Mouse (Mus musculus) mouse embryonic stem cell (cell line): ENCODE data around the gene Hes6.

ENCODE experiments used
- in situ Hi-C, 2 experiments: fragments of 300-500 bp; cut with MboI; formaldehyde crosslinking; loops; 1 replicate in 1 of 2; 3 replicates in 1 of 2; pipeline ENCODE4 v1.14.3; 2019 to 2020; ENCODE audit warnings: low sequenced_read_pairs in 2 of 2, low pct_unique_long_range_greater_than_20kb in 1 of 2, mixed read lengths in 1 of 2; ENCODE audit not compliant: unreplicated experiment in 1 of 2

Hes6 gene

GRCm38 (mm10) chr1:91444841-91445830, 31.3 kb upstream of the Hes6 start:
- in situ Hi-C loops, result no loop called here

DNA sequence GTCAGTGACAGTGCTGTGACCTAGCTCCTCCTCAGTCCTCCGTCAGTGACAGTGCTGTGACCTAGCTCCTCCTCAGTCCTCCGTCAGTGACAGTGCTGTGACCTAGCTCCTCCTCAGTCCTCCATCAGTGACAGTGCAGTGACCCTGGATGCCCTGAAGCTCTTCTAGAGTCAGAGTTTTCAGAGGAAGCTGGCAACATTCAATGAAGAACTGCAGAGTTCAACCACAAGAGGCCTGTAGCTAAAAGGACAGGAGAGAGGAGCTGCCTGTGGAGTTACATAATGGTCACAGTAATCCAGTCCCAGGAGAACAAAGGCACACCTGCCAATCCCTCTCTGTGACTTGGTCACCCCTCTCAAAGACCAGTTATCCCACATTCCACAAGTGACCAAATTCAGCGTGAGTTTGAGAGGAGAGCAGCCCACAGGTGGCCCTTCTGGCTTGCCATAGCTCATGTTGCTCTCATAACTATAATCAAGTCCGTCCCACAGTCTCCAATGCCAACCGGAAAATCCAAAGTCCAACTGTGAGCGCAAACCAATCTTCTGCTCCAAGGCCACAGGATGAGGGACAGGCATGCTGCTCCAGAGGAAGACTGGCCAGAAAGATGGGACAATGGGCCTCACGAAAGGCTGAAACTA, 28.6 kb upstream of the Hes6 start:
- in situ Hi-C loops, result no loop called here

DNA sequence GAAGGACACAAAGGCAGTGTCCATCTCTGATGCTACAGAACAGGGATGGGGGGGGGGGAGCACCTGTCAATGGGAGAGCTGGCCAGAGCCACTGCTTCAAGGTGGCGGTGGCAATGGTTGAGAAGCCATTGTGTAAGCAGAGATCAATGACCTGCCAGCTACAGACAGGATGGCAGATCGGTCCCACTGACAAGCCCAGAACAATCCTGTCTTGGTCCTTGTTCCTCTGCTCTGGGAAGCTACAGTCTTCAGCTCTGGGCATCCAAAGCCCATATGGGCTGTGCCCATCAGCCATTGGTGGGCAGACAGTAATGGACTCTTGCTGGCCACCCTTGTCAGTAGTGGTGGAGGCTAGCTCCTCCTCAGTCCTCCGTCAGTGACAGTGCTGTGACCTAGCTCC, 28.0 kb upstream of the Hes6 start:
- in situ Hi-C loops, result no loop called here

- in situ Hi-C loops, result no loop called here
Measured at GRCm38 (mm10) chr1:91439776-91440175, 25.9 kb upstream of the Hes6 start.

DNA sequence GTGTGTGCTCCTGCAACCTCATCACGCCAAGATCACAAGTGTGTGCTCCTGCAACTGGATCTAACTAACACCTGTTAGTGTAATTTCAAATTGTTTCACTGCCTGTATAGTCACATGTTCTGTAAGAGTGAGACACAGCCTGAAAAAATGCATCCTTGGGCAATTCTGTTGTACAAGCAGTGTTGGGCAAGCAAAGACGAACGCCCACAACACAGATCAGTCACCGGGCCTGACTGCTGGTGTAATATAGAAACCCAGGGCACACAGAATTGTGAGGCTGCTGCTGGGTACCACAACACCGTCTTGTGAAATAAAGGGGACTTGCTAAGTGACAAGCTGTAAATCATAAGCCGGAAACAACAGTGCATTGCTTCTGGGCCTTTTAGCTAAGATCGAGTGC, 23.7 kb upstream of the Hes6 start:
- in situ Hi-C loops, result no loop called here

- in situ Hi-C loops, result no loop called here
Measured at GRCm38 (mm10) chr1:91437083-91437400, 23.2 kb upstream of the Hes6 start.

- in situ Hi-C loops, result no loop called here
Measured at GRCm38 (mm10) chr1:91436380-91437082, 22.7 kb upstream of the Hes6 start.

DNA sequence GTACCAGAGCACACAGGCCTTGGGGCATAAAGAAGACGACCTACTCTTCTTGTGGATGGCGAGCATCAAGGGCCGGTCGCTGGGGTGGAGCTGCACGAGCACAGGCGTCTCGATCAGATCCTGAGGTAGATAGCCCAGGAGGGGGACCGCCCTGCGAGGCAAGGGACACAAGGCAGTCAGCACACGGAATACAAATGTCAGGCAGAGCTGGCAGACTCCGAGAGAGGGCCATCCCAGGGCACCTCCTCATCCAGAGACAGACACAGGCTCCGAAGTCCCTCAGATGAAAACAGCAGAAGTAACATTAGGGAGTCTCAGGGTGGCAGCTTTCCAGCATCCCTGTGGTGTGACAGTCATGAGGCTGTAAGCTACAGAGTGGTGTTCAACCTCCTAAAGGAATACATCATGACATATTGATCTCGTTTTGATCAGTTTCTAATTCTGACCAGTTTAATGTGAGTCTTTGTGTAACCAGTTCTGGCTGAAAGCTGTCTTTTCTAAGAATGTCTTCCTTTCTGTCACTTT, 21.8 kb upstream of the Hes6 start:
- in situ Hi-C loops, result no loop called here

DNA sequence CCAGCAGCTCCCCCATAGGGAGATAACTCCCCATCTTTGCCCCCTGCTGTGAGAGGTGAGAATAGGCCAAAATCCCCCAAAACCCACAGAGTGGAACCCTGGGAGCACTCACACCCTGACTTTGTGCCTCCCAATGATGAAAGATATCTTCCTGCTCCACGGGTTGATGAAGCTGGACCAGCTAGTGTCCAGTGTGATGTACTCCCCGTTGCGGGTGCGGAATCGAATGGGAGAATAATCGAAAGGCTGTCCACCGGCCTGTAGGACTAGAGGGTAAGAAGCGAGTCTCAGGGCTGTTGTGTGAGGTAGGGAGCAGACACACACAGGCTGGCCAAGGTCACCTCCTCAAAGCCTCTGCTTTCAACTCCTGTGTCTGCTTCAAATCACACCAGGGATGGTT, 21.1 kb upstream of the Hes6 start:
- in situ Hi-C loops, result no loop called here

DNA sequence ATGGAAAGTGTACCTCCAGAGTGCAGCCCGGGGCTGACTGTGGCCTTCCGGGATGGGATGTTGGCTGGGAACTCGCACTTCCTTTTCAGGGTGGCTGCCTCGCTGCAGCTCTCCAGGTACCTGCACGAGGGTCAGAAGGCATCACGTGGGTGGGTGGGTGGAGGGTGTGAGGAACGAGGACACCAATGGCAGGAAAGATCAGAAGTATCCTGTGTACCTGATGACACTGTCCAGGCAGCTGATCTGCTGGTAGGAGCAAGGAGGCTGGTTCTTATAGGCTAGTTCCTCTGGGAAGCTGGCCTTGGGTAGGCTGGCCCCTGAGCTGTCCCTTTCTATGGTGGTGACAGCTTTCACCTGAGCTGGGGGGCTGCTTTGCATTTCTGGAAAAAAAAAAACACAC, 16.9 kb upstream of the Hes6 start:
- in situ Hi-C loops, result no loop called here

DNA sequence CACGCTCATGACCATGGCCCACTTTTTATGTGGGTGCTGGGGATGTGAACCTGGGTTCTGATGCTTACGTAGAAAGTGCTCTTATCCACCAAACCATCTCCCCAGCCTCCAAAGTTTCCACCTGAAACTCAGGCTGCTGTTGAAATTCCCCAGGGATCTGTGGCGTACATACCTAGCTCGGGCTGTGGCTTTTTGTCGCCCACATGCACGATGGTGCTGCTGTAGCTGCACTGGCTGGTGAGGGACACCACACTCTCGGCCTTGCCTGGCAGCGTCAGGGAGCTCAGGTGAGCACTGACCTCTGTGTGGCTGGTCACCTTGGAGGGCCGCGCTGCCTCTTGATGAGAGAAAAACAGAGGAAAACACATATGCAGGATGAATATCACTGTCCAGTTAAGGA, 15.4 kb upstream of the Hes6 start:
- in situ Hi-C loops, result no loop called here

DNA sequence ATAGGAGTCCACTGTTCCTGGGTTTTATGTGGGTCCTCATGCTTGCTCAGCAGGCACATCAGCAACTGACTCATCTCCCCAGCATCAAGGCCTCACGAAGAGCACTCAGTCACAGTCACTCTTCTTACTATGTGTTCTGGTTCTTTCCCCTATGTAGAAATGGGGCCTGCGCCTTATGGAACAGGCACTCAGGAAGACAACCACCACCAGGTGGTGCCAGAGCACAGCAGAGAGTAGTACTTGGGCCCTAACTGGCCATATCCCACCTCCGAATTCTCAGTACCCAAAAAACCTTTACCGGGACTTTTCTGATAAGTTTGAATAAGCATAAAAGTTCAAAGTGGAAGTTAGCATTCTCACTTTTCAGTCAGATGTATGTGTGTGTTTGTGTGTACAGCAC, 14.8 kb upstream of the Hes6 start:
- in situ Hi-C loops, result no loop called here

DNA sequence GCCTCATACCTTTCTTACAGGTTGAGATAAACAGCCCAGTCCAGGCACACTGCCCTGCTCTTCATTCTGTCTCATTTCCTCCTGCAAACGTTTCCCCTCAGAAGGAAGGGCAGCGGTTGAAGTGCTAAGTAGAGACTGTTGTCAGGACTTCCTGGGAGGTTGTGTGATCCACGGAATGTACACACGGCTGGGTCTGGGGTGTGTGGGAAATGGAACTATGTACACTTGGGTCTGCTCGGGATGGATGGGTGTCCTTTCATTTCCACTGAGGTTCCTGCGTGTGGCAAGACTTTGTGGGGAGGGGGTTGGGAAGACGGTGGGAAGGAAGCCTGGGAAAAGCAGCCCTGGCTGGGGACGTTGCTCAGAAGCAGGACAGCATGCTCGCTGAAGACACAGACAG, 12.6 kb upstream of the Hes6 start:
- in situ Hi-C loops, result no loop called here

DNA sequence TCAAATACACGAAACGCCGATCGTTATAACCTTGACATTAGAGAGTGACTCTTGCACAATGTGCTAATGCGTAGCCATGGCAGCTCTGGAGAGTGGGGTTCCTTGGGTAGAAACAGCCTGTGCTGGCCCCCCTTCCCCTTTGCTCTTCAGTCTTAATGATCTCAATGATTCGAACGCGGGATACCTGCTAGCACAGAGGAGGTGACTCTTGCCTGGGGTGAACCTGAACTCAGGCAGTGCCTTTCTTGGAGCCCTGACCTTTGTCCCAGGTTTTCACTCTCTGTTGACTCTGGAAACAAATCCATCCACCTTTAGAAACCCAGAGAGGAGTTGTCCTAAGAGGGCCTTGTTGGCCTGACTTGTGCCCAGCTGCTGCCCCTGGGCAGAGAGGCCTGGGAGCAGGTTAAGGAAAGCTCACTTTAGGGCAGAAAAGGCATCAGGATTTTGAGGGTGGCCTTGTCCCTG, 6.8 kb upstream of the Hes6 start:
- in situ Hi-C loops, result no loop called here

DNA sequence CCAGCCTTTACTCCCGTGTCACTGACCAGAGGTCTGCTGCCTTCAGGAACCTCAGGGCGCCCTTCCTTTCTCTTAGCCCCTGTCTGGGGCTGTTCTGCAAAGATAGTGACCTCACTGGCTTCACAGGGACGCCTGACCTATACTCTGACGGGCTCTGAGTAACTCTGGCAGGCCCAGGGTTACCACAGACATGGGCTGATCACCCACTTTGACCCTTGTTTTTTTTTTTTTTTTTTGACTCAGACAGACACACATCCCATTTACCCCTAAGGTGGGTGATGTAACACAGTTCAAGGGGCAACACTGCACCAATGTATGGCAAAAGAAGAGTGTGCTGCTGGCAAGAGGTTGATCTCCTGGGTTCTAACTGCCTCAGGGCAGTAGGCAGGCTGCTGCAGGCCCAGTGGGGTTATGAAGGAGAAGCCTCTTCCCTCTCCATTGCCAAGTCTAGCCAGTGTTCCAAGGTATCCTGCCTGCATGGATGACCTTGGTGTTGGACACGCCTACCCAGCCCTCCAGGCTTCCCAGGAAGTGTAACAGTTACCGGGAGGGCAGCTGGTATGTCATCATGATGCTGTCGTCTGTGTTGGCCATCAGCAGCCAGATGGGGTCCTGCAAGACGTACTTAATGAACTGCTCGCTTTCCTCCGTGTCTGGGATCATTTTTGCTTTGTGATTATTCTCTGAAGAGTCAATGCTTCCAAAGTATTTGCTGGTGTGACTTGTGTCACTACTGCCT, 6.2 kb upstream of the Hes6 start:
- in situ Hi-C loops, result no loop called here

DNA sequence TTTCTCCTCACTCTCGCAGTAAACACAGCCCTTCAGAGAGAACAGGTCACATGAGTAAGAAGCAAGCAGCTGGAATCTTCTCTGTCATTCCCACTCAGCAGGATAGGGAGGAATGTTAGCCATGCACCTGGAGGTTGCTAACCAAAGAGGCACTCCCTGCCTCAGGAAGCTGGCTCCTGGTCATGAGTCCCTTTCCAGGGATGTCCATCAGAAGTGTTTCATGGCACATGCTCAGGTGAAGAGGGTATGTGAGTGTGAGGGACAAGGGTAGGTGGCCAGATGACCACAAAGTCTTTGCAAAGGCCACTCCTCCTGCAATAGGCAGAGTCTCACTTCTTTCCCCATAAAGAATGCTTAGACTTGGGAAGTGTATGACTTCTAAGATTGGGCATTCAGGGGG, 4.2 kb upstream of the Hes6 start:
- in situ Hi-C loops, result no loop called here

DNA sequence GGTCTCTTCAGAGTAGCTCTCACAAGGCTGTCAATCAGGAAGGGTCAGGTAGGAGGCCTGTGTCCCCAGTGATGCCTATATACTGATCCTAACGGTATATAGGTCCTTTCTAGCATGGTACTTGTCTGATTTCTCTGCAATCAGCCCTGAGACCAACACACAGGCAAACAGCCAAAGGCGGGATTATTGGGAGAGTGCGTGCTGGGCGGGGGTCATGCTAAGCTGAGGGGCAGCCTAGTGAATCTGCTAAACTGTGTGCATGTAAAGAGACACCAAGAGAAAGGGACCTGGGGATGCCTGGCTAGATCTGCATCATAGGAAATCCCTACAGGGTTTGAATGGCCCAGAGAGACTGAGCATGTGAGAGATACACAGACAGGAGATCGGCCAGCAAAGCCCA, 1.5 kb upstream of the Hes6 start:
- in situ Hi-C loops, result no loop called here

- in situ Hi-C loops, result no loop called here
Measured at GRCm38 (mm10) chr1:91414903-91415302, 1.1 kb upstream of the Hes6 start.

- in situ Hi-C loops, result no loop called here
Measured at GRCm38 (mm10) chr1:91413536-91413897, 321 bp downstream of the Hes6 start.
